In genomic region chr7:96797716-96798332, GRCm38 (mm10) we compare ENCODE assay signal across 10 mouse cellular contexts.
DNase-seq lines count a peak whose midpoint lies in the region; ATAC-seq and TF ChIP-seq lines count a peak whose summit lies in the region.
"Had no signal": no experiment of that assay in that cellular context is flagged by ENCODE, and none has a peak within 500 bp of the region (broad histone marks: within the 10 kb centered on the region; RNA-seq: fewer than 3 reads in every experiment).

No protein-coding gene starts in this region.

- no peak overlapping the region for H3K4me2 ChIP-seq in embryonic facial prominence, embryonic 14.5 days (ENCODE audit: low read depth, low read length)
- H3K4me2 ChIP-seq in intestine, embryonic 16.5 days (ENCODE audit: low read depth, low read length), result no peak overlapping the region
- H3K4me2 ChIP-seq in neural tube, embryonic 12.5 days (replicated peaks), result peak overlapping the region; percentile 36

- WGBS in kidney, adult 2 months, result 54% methylated on average over 13 of the region's 13 CpGs
- WGBS in embryonic facial prominence, embryonic 14.5 days, result 33% methylated on average over 13 of the region's 13 CpGs
- WGBS in intestine, embryonic 16.5 days, result 41% methylated on average over 13 of the region's 13 CpGs
- 41% methylated on average over 13 of the region's 13 CpGs for WGBS in neural tube, embryonic 12.5 days

- no peaks in the 10 kb centered on the region for H3K36me3 ChIP-seq in kidney, adult 2 months (ENCODE audit: control insufficient read depth, insufficient read depth, low read length)
- no peaks in the 10 kb centered on the region for H3K36me3 ChIP-seq in embryonic facial prominence, embryonic 14.5 days (ENCODE audit: control insufficient read depth, insufficient read depth, low read length)
- H3K36me3 ChIP-seq in intestine, embryonic 16.5 days (ENCODE audit: control insufficient read depth, insufficient read depth, low read length), result no peaks in the 10 kb centered on the region
- H3K36me3 ChIP-seq in neural tube, embryonic 12.5 days, result no peaks in the 10 kb centered on the region

- H3K27me3 ChIP-seq in kidney, adult 2 months (replicated peaks; ENCODE audit: control insufficient read depth, insufficient read depth, low read length), result no peaks in the 10 kb centered on the region
- H3K27me3 ChIP-seq in embryonic facial prominence, embryonic 14.5 days (replicated peaks; ENCODE audit: control insufficient read depth, insufficient read depth, low read length), result no peaks in the 10 kb centered on the region
- H3K27me3 ChIP-seq in intestine, embryonic 16.5 days (replicated peaks; ENCODE audit: control insufficient read depth, insufficient read depth, low read length), result no peaks in the 10 kb centered on the region
- H3K27me3 ChIP-seq in neural tube, embryonic 12.5 days (replicated peaks), result no peaks in the 10 kb centered on the region
- H3K27me3 ChIP-seq: CH12.LX had no signal

- H3K27ac ChIP-seq in kidney, adult 2 months (ENCODE audit: insufficient read depth, low read depth, low read length), result no peak overlapping the region
- H3K27ac ChIP-seq in embryonic facial prominence, embryonic 14.5 days (replicated peaks; ENCODE audit: low read depth, low read length), result peak overlapping the region; percentile 87
- peak overlapping the region; percentile 77 for H3K27ac ChIP-seq in intestine, embryonic 16.5 days (ENCODE audit: low read length)
- H3K27ac ChIP-seq in neural tube, embryonic 12.5 days, result peak overlapping the region; percentile 82; the same call in 1 of the 2 replicates

- no peak for ATAC-seq in embryonic facial prominence, embryonic 14.5 days (ENCODE audit: low read depth)
- ATAC-seq in intestine, embryonic 16.5 days, result no peak
- ATAC-seq in neural tube, embryonic 12.5 days (ENCODE audit: low FRiP score, low read depth), result no peak
- ATAC-seq in cerebellum, adult (ENCODE audit: insufficient number of reproducible peaks, low FRiP score, low TSS enrichment), result no peak
- no peak for ATAC-seq in frontal cortex, adult (ENCODE audit: low TSS enrichment)

- H3K9ac ChIP-seq in embryonic facial prominence, embryonic 14.5 days (ENCODE audit: low read depth, low read length), result 0 out of 2 replicates have a peak overlapping the region, but pooled peaks have one; percentile 30
- 0 out of 2 replicates have a peak overlapping the region, but pooled peaks have one; percentile 34 for H3K9ac ChIP-seq in intestine, embryonic 16.5 days (ENCODE audit: low read depth, low read length)
- H3K9ac ChIP-seq in neural tube, embryonic 12.5 days, result no peak overlapping the region

- peak; percentile 26 for DNase-seq in kidney, adult 2 months
- no peak for DNase-seq in kidney, adult 8-10 months
- DNase-seq in embryonic facial prominence, embryonic 14.5 days (ENCODE audit: low spot score), result peak; percentile 75
- no peak for DNase-seq in urinary bladder, postnatal 25 days (ENCODE audit: low spot score)
- DNase-seq: lung, postnatal 36 days had no signal

- no peak overlapping the region for H3K4me3 ChIP-seq in kidney, adult 2 months (ENCODE audit: insufficient read depth, low read depth, low read length)
- H3K4me3 ChIP-seq in embryonic facial prominence, embryonic 14.5 days (ENCODE audit: low read depth, low read length), result no peak overlapping the region
- H3K4me3 ChIP-seq in intestine, embryonic 16.5 days (ENCODE audit: low read length), result no peak overlapping the region
- H3K4me3 ChIP-seq in neural tube, embryonic 12.5 days, result no peak overlapping the region

- peaks cover 17% of the 10 kb centered on the region; the same call in 1 of the 2 replicates for H3K4me1 ChIP-seq in kidney, adult 2 months (ENCODE audit: control insufficient read depth, insufficient read depth, low read length)
- H3K4me1 ChIP-seq in embryonic facial prominence, embryonic 14.5 days (ENCODE audit: control insufficient read depth, insufficient read depth, low read length), result peaks cover 49% of the 10 kb centered on the region
- H3K4me1 ChIP-seq in intestine, embryonic 16.5 days (ENCODE audit: control insufficient read depth, insufficient read depth, low read length), result peaks cover 16% of the 10 kb centered on the region
- peaks cover 38% of the 10 kb centered on the region for H3K4me1 ChIP-seq in neural tube, embryonic 12.5 days

- no peaks in the 10 kb centered on the region for H3K9me3 ChIP-seq in embryonic facial prominence, embryonic 14.5 days (ENCODE audit: control insufficient read depth, low read length)
- H3K9me3 ChIP-seq in intestine, embryonic 16.5 days (ENCODE audit: control insufficient read depth, low read length), result no peaks in the 10 kb centered on the region
- no peaks in the 10 kb centered on the region for H3K9me3 ChIP-seq in neural tube, embryonic 12.5 days

- TF ChIP-seq POLR2A in kidney, adult 2 months (IDR thresholded peaks at IDR 0.05; ENCODE audit: low read depth, low read length), result no peak

- no peak for TF ChIP-seq CTCF in kidney, adult 2 months (conservative IDR thresholded peaks at IDR 0.05; ENCODE audit: insufficient read depth, insufficient read length, low read depth, low read length)

Comparison
In these comparisons a context has a peak if more than half of its experiments do, and no peak if none do; other contexts are left out.
1. DNase-seq: peak in kidney, adult 2 months (single experiment) and embryonic facial prominence, embryonic 14.5 days (single experiment); none in kidney, adult 8-10 months (0 of 2) and urinary bladder, postnatal 25 days (single experiment).